ENCODE assay signal across 23 mouse cellular contexts in the genomic region with DNA sequence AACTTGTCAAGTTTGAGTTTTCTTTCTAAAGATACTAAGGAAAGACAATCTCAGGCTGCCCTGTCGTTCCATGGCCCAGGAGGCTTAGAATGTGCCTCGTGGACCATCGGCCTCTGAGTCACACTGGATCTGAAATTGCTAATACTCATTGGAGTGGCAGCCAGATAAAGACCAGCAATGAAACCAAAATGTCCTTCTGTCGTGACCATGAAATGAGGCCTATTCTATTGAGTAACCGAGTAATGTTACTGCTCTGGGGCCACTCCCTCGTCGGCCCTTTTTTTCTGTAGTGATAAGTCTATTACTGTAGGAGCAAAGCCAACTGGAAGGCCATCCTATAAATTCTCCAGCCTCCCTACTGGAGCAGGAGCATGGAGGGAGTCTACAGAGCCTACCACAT.
DNase-seq lines count a peak whose midpoint lies in the region; ATAC-seq and TF ChIP-seq lines count a peak whose summit lies in the region.
"Had no signal": no experiment of that assay in that cellular context is flagged by ENCODE, and none has a peak within 500 bp of the region (broad histone marks: within the 10 kb centered on the region; RNA-seq: fewer than 3 reads in every experiment).

No protein-coding gene starts in this region.

- no peak overlapping the region for H3K9ac ChIP-seq in lung, postnatal 0 days (replicated peaks; ENCODE audit: low read depth)
- no peak overlapping the region for H3K9ac ChIP-seq in intestine, embryonic 15.5 days
- H3K9ac ChIP-seq in forebrain, embryonic 16.5 days (replicated peaks; ENCODE audit: low read depth, low read length) = no peak overlapping the region
- H3K9ac ChIP-seq: embryonic facial prominence, embryonic 13.5 days; forebrain, embryonic 12.5 days; heart, embryonic 13.5 days; hindbrain, embryonic 12.5 days had no signal

- 72% methylated on average over 7 of the region's 7 CpGs for WGBS in lung, postnatal 0 days
- WGBS in intestine, embryonic 15.5 days = 70% methylated on average over 7 of the region's 7 CpGs
- 90% methylated on average over 7 of the region's 7 CpGs for WGBS in forebrain, embryonic 16.5 days

- no peaks in the 10 kb centered on the region for H3K9me3 ChIP-seq in lung, postnatal 0 days (ENCODE audit: low read length)
- no peaks in the 10 kb centered on the region for H3K9me3 ChIP-seq in intestine, embryonic 15.5 days
- H3K9me3 ChIP-seq in forebrain, embryonic 16.5 days (ENCODE audit: control insufficient read depth, low read length) = no peaks in the 10 kb centered on the region
- H3K9me3 ChIP-seq: embryonic facial prominence, embryonic 13.5 days; forebrain, embryonic 12.5 days; heart, embryonic 13.5 days; hindbrain, embryonic 12.5 days had no signal

- no peaks in the 10 kb centered on the region for H3K27me3 ChIP-seq in lung, postnatal 0 days (replicated peaks; ENCODE audit: insufficient read depth, low read length)
- H3K27me3 ChIP-seq in intestine, embryonic 15.5 days (replicated peaks) = no peaks in the 10 kb centered on the region
- no peaks in the 10 kb centered on the region for H3K27me3 ChIP-seq in forebrain, embryonic 16.5 days (replicated peaks; ENCODE audit: control insufficient read depth, insufficient read depth, low read length)
- H3K27me3 ChIP-seq: embryonic facial prominence, embryonic 13.5 days; heart, embryonic 13.5 days; hindbrain, embryonic 12.5 days had no signal

- DNase-seq in adrenal gland, adult (ENCODE audit: inconsistent age in 2 of 2, low spot score in 1 of 2) = peak; percentile 13 to 80
- DNase-seq in adrenal gland, postnatal 4 days (ENCODE audit: low spot score in 2 of 2) = no peak
- DNase-seq in lung, postnatal 0 days (ENCODE audit: low spot score) = peak; percentile 23
- DNase-seq in lung, adult 18-20 months = no peak
- no peak for DNase-seq in left cerebral cortex, postnatal 25 days (ENCODE audit: low spot score in 2 of 2)
- no peak for DNase-seq in urinary bladder, adult 18-20 months (ENCODE audit: low spot score in 2 of 2)
- DNase-seq: B cell, adult 2 months; cerebellum, adult 11 months; cerebellum, adult 9-10 months; cerebellum, postnatal 25 days; gastrocnemius, adult 2 months; gastrocnemius, postnatal 25 days; heart, postnatal 4 days had no signal

- intact Hi-C loops in left cerebral cortex, postnatal 25 days (cut with DNase I) = no loop called here

- ATAC-seq in lung, postnatal 0 days = no peak; the same call in 1 of the 2 replicates
- peak; percentile 26; the same call in 1 of the 2 replicates for ATAC-seq in intestine, embryonic 15.5 days
- no peak for ATAC-seq in forebrain, embryonic 16.5 days
- ATAC-seq: CD4-positive, CD25-positive, alpha-beta regulatory T cell, adult 4 months; hindbrain, embryonic 16.5 days; inflammation-experienced regulatory T-cells, adult 6 months had no signal

- no peak overlapping the region for H3K27ac ChIP-seq in lung, postnatal 0 days (ENCODE audit: low read length)
- no peak overlapping the region for H3K27ac ChIP-seq in intestine, embryonic 15.5 days
- no peak overlapping the region for H3K27ac ChIP-seq in forebrain, embryonic 16.5 days (ENCODE audit: low read length)
- H3K27ac ChIP-seq: embryonic facial prominence, embryonic 13.5 days; forebrain, embryonic 12.5 days; gastrocnemius, adult 2 months; heart, embryonic 13.5 days; hindbrain, embryonic 12.5 days had no signal

- no peak for TF ChIP-seq CTCF in lung, postnatal 0 days (IDR thresholded peaks at IDR 0.05)

- TF ChIP-seq EP300 in lung, postnatal 0 days (IDR thresholded peaks at IDR 0.05) = no peak

- H3K4me2 ChIP-seq in lung, postnatal 0 days (replicated peaks; ENCODE audit: low read depth, low read length) = no peak overlapping the region
- H3K4me2 ChIP-seq in intestine, embryonic 15.5 days (replicated peaks) = no peak overlapping the region
- H3K4me2 ChIP-seq in forebrain, embryonic 16.5 days (ENCODE audit: low read length) = no peak overlapping the region
- H3K4me2 ChIP-seq: embryonic facial prominence, embryonic 13.5 days; forebrain, embryonic 12.5 days; heart, embryonic 13.5 days; hindbrain, embryonic 12.5 days had no signal

- no peak overlapping the region for H3K4me3 ChIP-seq in lung, postnatal 0 days (ENCODE audit: low read depth, low read length)
- no peak overlapping the region for H3K4me3 ChIP-seq in intestine, embryonic 15.5 days (replicated peaks)
- no peak overlapping the region for H3K4me3 ChIP-seq in forebrain, embryonic 16.5 days (replicated peaks; ENCODE audit: low read length)
- H3K4me3 ChIP-seq: embryonic facial prominence, embryonic 13.5 days; forebrain, embryonic 12.5 days; gastrocnemius, adult 2 months; heart, embryonic 13.5 days; hindbrain, embryonic 12.5 days had no signal

- no peaks in the 10 kb centered on the region for H3K4me1 ChIP-seq in lung, postnatal 0 days (ENCODE audit: insufficient read depth, low read depth, low read length)
- H3K4me1 ChIP-seq in intestine, embryonic 15.5 days (replicated peaks) = 0 out of 2 replicates have a peak, but pooled peaks cover 2% of the 10 kb centered on the region
- no peaks in the 10 kb centered on the region for H3K4me1 ChIP-seq in forebrain, embryonic 16.5 days (replicated peaks; ENCODE audit: control insufficient read depth, insufficient read depth, low read length)
- H3K4me1 ChIP-seq: embryonic facial prominence, embryonic 13.5 days; forebrain, embryonic 12.5 days; heart, embryonic 13.5 days; hindbrain, embryonic 12.5 days had no signal

- H3K36me3 ChIP-seq in lung, postnatal 0 days (ENCODE audit: insufficient read depth, low read length) = no peaks in the 10 kb centered on the region
- no peaks in the 10 kb centered on the region for H3K36me3 ChIP-seq in intestine, embryonic 15.5 days
- no peaks in the 10 kb centered on the region for H3K36me3 ChIP-seq in forebrain, embryonic 16.5 days (ENCODE audit: control insufficient read depth, insufficient read depth)
- H3K36me3 ChIP-seq: embryonic facial prominence, embryonic 13.5 days; forebrain, embryonic 12.5 days; G1E; heart, embryonic 13.5 days; hindbrain, embryonic 12.5 days had no signal

Comparison
In these comparisons a context has a peak if more than half of its experiments do, and no peak if none do; other contexts are left out.
1. DNase-seq: peak in adrenal gland, adult (2 of 2) and lung, postnatal 0 days (single experiment); none in adrenal gland, postnatal 4 days (0 of 2), lung, adult 18-20 months (0 of 2), left cerebral cortex, postnatal 25 days (0 of 2) and urinary bladder, adult 18-20 months (0 of 2).